ENCODE assay signal across 16 mouse cellular contexts in genomic region chr1:157595165-157595564, GRCm38 (mm10).
"Had no signal": no experiment of that assay in that cellular context is flagged by ENCODE, and none has a peak within 500 bp of the region (broad histone marks: within the 10 kb centered on the region; RNA-seq: fewer than 3 reads in every experiment).

No protein-coding gene starts in this region.

- H3K36me3 ChIP-seq: liver, embryonic 13.5 days; stomach, embryonic 15.5 days had no signal

- H3K9me3 ChIP-seq: liver, embryonic 13.5 days; stomach, embryonic 15.5 days had no signal

- ATAC-seq: lung, postnatal 0 days had no signal

- H3K27me3 ChIP-seq: liver, embryonic 13.5 days; stomach, embryonic 15.5 days had no signal

- H3K4me2 ChIP-seq: liver, embryonic 13.5 days; lung, embryonic 14.5 days; stomach, embryonic 15.5 days had no signal

- H3K9ac ChIP-seq: liver, embryonic 13.5 days; lung, embryonic 14.5 days; stomach, embryonic 15.5 days had no signal

- H3K4me1 ChIP-seq: liver, embryonic 13.5 days; stomach, embryonic 15.5 days had no signal

- DNase-seq: kidney, adult 2 months; kidney, postnatal 25 days; layer of hippocampus, adult 9-11 months; liver, embryonic 13.5 days; lung, embryonic 14.5 days; right cerebral cortex, adult 18-20 months; right cerebral cortex, postnatal 25 days; spleen, adult 18-20 months; thymus, postnatal 25 days had no signal

- H3K27ac ChIP-seq: kidney, postnatal 0 days; layer of hippocampus, adult 2 months; left cerebral cortex, adult 2 months; liver, embryonic 13.5 days; macrophage; stomach, embryonic 15.5 days had no signal

- H3K4me3 ChIP-seq: layer of hippocampus, adult 2 months; left cerebral cortex, adult 2 months; liver, embryonic 13.5 days; myocyte; stomach, embryonic 15.5 days had no signal
